Mouse (Mus musculus) stomach, postnatal 0 days (tissue): ENCODE results near the gene Ttc5.

Source experiments
- CTCF ChIP-seq: IDR thresholded peaks from 2 replicates; pipeline ENCODE4 v1.5.1; 2016; ENCODE audit warnings: antibody characterized with exemption, low read depth, mild to moderate bottlenecking, moderate library complexity
- EP300 ChIP-seq: optimal IDR thresholded peaks from 2 replicates; pipeline ENCODE3; 2016; ENCODE audit warnings: antibody characterized with exemption

- TF ChIP-seq CTCF (no peak), EP300 (no peak)
These were observed 44.6 kb upstream of the Ttc5 start for GRCm38 (mm10) chr14:50829878-50830277.
